Mouse (Mus musculus): ENCODE measurements around the gene Prrt2. TPM values are rescaled to one million over a fixed set of nuclear protein-coding genes. Genes with fewer than 3 reads are reported as not detected.
A peak's percentile ranks its signal among the peaks of the same experiment; 100 is the strongest.

Prrt2 gene
- polyA plus RNA-seq, 1 experiment from 2014 or later = 0.47 TPM

DNA sequence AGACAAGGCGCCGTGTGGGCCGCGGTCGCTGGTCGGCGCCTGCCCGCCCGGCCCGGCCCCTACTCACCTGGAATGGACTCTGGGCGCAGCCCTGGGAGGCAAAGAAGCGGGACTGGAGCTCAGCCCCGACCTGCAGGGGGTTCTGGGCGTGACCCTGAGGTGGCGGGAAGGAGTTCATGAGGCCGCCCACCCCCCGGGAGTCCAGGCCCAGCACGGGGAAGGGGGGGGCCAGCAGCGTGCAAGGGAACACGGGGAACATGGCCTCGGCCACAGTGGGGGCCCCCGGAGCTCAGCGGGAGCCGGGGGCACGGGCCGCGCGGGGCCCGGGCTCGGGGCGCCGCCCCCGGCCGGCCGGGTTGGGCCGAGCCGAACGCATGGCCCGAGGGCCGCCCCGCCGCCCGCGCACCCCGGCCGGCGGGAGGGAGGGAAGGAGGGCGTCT is 5.2 kb upstream of the Prrt2 start:
- Histone ChIP-seq H3K27ac (peak overlapping the region; percentile 98), H3K36me3 (peaks cover 77% of the 10 kb centered on the region), H3K4me3 (replicated peaks) (peak overlapping the region; percentile 97), H3K4me2 (peak overlapping the region; percentile 99), H3K9me3 (replicated peaks) (no peaks in the 10 kb centered on the region), H3K9ac (peak overlapping the region; percentile 99), H3K4me1 (replicated peaks) (peaks cover 81% of the 10 kb centered on the region), H3K27me3 (no peaks in the 10 kb centered on the region)
- peak; percentile 61 for DNase-seq
- 1% methylated on average over 28 of the region's 48 CpGs for WGBS (ENCODE audit: insufficient replicate concordance)
- ATAC-seq (ENCODE audit: low read depth) = peak; percentile 38

DNA sequence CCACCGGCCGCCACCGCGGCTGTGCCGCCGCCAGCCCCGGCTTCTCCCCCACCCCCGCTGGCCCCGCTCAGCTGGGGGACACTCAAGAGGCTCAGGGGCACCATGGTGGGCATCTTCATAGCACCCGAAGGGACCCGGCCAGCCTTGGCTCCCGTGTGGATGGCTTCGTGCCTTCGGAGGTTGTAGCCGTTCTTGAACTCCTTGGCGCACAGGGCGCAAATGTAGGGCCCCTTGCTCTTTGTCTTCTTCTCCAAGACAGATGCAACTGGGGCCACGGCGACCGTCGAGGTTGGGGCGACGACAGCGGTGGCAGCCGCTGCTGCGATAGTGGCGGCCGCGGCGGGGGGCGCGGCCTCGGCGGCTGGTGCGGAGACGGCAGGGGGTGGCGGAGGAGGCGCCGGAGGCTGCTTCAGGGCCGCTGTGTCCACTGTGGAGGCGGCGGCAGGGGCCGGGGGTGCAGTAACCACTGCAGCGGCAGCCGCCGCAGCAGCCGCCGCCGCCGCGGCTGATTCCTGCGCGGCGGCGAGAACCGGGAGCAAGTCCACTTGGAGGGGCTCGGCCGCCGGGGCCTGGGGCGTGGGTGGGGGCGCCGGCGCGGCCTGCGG is 4.6 kb upstream of the Prrt2 start:
- Histone ChIP-seq H3K4me3 (replicated peaks) (peak overlapping the region; percentile 97), H3K4me2 (peak overlapping the region; percentile 99), H3K27me3 (no peaks in the 10 kb centered on the region), H3K4me1 (replicated peaks) (peaks cover 81% of the 10 kb centered on the region), H3K9ac (peak overlapping the region; percentile 99), H3K36me3 (peaks cover 72% of the 10 kb centered on the region), H3K27ac (peak overlapping the region; percentile 98), H3K9me3 (replicated peaks) (no peaks in the 10 kb centered on the region)
- DNase-seq (peak; percentile 44), ATAC-seq (ENCODE audit: low read depth) (no peak)
- WGBS (ENCODE audit: insufficient replicate concordance) = 1% methylated on average over 63 of the region's 65 CpGs

DNA sequence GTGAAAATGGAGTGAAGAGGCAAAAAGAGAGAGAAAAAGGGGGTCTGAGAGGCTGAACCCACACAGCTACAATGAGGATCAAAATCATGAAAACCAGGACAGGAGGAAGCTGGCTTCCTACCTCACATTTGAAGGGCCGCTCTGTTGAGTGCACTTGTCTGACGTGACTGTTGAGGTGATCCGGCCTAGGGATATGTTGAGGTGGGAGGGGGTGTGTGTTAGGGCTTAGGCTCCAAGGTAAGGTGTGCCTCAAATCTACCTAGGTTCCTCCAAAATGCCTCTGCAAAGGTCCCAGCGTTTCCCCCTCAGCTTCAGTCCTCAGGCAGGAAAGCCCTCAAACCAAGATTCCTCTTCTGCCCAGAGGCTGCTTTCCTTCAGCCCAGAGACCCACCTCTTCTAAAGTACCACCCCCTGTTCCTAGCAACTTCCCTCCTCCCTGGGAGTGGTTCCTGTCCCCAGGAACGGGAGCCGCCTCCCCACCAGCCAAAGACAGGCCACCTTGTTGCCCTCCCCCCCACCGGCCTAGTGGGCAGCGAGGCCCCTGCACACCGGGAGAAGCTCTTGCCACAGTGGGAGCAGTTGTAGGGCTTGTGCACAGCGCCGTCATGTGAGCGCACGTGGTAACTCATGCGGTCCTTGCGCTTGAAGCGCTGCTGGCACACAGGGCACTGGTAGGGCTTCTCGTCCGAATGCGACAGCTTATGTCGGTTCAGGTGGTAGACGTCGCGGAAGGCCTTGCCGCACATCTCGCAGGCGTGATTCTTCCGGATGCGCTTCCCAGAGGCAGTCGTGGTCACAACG is 3.9 kb upstream of the Prrt2 start:
- Histone ChIP-seq H3K27ac (peak overlapping the region; percentile 98), H3K9ac (peak overlapping the region; percentile 99), H3K9me3 (replicated peaks) (no peaks in the 10 kb centered on the region), H3K27me3 (no peaks in the 10 kb centered on the region), H3K4me1 (replicated peaks) (peaks cover 81% of the 10 kb centered on the region), H3K4me2 (peak overlapping the region; percentile 99), H3K4me3 (replicated peaks) (peak overlapping the region; percentile 97), H3K36me3 (peaks cover 65% of the 10 kb centered on the region)
- under 1% methylated on average over 30 of the region's 30 CpGs for WGBS (ENCODE audit: insufficient replicate concordance)
- DNase-seq (peak; percentile 74), ATAC-seq (ENCODE audit: low read depth) (peak; percentile 35)

DNA sequence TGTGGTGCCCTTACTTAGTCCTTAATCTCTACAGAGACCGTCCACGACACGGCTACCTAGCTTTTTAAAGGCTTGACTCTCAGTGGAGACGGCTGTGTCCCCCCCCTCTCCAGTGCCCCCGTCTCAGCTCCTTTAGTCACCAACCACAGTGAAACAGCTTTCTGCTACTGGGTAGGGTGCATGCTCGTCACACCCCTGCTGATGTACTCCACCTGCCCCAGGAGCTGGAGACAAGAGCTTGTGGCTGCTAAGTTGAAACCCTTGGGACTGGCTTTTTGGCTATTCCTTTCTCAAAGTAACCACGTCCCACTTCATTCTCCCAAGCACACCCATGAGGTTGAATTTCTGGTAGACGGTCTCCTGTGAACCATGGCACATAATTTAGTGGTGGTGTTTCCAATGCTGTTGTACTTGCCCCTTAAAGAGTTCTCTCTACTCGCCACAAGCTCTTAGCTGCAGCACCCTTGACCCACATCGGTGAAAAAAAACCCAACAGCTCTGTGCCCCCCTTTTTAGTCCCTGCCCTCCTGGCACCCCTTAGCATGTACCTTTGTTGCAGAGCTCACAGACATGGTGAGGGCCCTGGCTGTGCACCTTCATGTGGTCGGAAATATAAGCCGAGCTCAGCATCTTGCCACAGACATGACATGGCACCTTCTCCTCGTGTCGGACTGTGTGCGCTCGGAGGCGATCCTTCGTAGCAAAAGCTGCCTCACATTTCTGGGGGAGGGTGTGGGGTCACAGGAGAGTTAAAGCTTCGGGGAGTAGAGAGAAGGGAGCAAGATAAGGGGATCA is 3.1 kb upstream of the Prrt2 start:
- peak overlapping the region; percentile 97 for H3K4me3 ChIP-seq (replicated peaks)
- H3K36me3 ChIP-seq = peaks cover 57% of the 10 kb centered on the region
- H3K9me3 ChIP-seq (replicated peaks) = no peaks in the 10 kb centered on the region
- DNase-seq (no peak), ATAC-seq (ENCODE audit: low read depth) (no peak)
- peak overlapping the region; percentile 99 for H3K4me2 ChIP-seq
- H3K9ac ChIP-seq = peak overlapping the region; percentile 99
- peak overlapping the region; percentile 98 for H3K27ac ChIP-seq
- WGBS (ENCODE audit: insufficient replicate concordance) = 16% methylated on average over 19 of the region's 19 CpGs
- H3K4me1 ChIP-seq (replicated peaks) = peaks cover 76% of the 10 kb centered on the region
- no peaks in the 10 kb centered on the region for H3K27me3 ChIP-seq

DNA sequence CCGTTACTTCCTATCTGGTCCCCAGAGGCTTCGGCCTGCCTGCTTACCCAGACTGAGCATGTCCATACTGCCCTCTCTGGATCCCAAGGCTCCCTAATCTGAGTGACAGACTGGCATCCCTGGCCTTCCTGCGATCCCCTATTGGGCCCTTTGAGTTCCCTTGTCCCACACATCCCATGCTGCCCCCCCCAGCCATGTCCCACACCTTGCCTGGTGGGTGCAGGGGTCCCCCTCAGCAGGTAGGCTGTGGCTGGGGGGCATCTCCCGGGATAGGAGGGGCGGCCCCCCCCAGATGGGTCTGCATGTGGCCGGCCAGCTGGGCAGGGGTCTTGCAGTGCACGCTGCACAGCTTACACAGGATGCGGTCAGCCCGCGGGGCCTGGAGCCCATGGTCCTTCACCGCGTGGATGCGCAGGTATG is 2.3 kb upstream of the Prrt2 start:
- peaks cover 48% of the 10 kb centered on the region for H3K36me3 ChIP-seq
- no peaks in the 10 kb centered on the region for H3K9me3 ChIP-seq (replicated peaks)
- DNase-seq (no peak), ATAC-seq (ENCODE audit: low read depth) (no peak)
- peaks cover 78% of the 10 kb centered on the region for H3K4me1 ChIP-seq (replicated peaks)
- peak overlapping the region; percentile 99 for H3K4me2 ChIP-seq
- peak overlapping the region; percentile 99 for H3K9ac ChIP-seq
- H3K27me3 ChIP-seq = no peaks in the 10 kb centered on the region
- H3K27ac ChIP-seq = peak overlapping the region; percentile 98
- peak overlapping the region; percentile 97 for H3K4me3 ChIP-seq (replicated peaks)
- WGBS (ENCODE audit: insufficient replicate concordance) = 72% methylated on average over 13 of the region's 13 CpGs

DNA sequence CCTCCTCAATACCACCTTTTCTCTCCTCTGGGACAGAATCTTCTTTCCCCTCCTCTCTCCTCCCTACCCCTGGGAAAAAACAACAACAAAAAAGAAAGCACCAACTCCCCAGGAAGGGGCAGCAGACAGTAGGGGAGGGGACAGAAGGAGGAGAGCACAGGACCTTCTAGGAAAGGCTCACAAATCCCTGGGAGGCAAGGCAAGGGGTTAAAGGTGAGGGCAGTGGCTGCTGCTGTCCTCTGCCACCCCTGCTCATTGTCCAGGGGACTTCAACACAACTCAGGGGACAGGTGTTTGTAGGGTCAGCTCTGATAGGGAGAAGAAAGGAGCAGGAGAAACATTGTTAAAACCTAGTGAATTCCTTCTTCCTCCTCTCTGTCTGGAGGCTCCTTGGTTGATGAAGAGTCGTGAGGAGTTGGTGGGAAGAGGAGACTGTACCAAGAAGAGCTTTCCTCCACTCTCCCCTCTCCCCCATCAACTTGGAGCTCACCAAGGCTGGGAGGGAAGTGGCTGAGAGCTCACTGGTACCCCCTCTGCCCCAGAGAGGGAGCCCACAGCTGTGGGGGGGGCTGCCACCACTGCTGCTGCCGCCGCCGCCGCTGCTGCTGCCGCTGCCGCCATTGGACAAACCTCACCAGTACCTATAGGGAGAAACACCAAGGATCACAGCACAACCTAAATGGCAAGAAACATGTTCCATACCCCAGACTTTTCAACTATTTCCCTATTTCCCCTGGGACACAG is 1.7 kb upstream of the Prrt2 start:
- ATAC-seq (ENCODE audit: low read depth) (no peak), DNase-seq (no peak)
- peak overlapping the region; percentile 98 for H3K27ac ChIP-seq
- peak overlapping the region; percentile 97 for H3K4me3 ChIP-seq (replicated peaks)
- H3K36me3 ChIP-seq = peaks cover 43% of the 10 kb centered on the region
- WGBS (ENCODE audit: insufficient replicate concordance) = 88% methylated on average over 7 of the region's 7 CpGs
- H3K27me3 ChIP-seq = no peaks in the 10 kb centered on the region
- peak overlapping the region; percentile 99 for H3K9ac ChIP-seq
- H3K4me2 ChIP-seq = peak overlapping the region; percentile 99
- H3K4me1 ChIP-seq (replicated peaks) = peaks cover 78% of the 10 kb centered on the region
- H3K9me3 ChIP-seq (replicated peaks) = no peaks in the 10 kb centered on the region

DNA sequence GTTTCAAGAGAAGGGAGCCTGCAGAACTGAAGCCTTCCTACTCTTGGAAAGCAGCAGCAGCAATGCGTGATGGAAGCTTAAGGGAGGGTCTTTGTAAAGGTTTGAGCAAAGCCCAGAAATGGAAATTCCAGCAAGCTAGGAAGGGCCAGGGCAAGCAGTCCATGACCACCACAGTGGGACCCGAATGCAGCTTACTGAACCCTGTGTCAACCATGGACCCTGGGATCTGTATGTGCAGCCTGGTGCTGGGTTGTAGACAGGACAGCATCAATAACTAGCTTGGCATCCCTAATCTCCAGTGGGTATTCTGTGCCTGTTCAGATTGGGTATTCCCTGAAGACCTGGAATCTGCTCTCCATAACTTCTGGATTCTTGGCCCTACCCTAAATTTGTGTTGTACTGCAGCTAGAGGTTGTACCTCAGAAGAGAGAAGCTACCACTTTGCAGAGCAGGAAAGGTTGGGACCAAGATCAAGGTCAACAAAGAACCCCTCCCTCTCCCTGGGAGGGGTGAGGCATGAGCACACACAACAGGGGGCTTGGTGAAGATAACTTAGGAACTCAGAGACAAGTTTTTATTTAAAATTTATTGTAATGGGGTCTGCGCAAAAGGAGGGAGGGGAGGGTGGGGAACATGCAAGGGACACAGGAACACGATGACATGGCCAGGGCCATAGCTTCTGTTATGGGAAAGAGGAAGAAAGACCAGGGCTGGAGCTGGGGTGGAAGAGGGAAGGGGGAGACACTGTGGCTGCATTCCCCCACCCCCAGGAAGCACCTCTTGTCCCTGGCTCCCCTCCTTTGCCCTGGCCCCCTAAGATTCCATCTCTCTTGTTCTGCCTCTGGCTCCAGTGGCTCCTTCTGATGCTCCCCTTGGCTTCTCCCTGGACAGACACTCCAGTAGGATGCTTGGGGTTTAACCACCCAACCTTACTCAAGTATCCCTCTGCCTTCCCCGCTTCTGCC is 834 bp upstream of the Prrt2 start:
- H3K27me3 ChIP-seq = no peaks in the 10 kb centered on the region
- DNase-seq = no peak
- H3K9ac ChIP-seq = peak overlapping the region; percentile 99
- peaks cover 41% of the 10 kb centered on the region for H3K36me3 ChIP-seq
- peak overlapping the region; percentile 99 for H3K4me2 ChIP-seq
- H3K4me1 ChIP-seq (replicated peaks) = peaks cover 79% of the 10 kb centered on the region
- peak overlapping the region; percentile 97 for H3K4me3 ChIP-seq (replicated peaks)
- H3K9me3 ChIP-seq (replicated peaks) = no peaks in the 10 kb centered on the region
- WGBS (ENCODE audit: insufficient replicate concordance) = 39% methylated on average over 5 of the region's 5 CpGs
- H3K27ac ChIP-seq = peak overlapping the region; percentile 58
- ATAC-seq (ENCODE audit: low read depth) = no peak

DNA sequence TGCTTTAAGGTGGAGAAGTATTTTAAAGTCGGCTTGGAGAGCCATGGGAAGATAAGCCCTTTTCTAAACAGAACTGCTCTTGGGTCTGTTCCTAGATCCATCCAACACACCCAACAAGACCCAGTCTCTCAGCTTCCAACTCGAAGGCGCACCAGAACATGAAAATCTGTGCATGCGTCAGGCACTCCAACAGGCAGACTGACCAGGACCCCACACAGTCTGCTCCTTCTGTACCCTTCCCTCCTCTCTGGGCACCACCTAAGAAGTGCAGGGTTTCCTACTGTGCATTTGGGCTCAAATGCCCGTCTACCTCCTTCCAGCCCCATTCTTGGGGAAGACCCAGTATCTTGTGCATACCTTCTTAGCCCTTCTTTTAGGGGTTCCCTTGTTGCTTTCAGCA is 520 bp downstream of the Prrt2 start:
- Histone ChIP-seq H3K4me2 (peak overlapping the region; percentile 99), H3K4me1 (replicated peaks) (peaks cover 85% of the 10 kb centered on the region), H3K27ac (peak overlapping the region; percentile 47; the same call in 1 of the 2 replicates), H3K9me3 (replicated peaks) (no peaks in the 10 kb centered on the region), H3K36me3 (peaks cover 43% of the 10 kb centered on the region), H3K9ac (peak overlapping the region; percentile 49), H3K27me3 (no peaks in the 10 kb centered on the region), H3K4me3 (replicated peaks) (peak overlapping the region; percentile 44)
- 65% methylated on average over 5 of the region's 5 CpGs for WGBS (ENCODE audit: insufficient replicate concordance)
- ATAC-seq (ENCODE audit: low read depth) (no peak), DNase-seq (no peak)

DNA sequence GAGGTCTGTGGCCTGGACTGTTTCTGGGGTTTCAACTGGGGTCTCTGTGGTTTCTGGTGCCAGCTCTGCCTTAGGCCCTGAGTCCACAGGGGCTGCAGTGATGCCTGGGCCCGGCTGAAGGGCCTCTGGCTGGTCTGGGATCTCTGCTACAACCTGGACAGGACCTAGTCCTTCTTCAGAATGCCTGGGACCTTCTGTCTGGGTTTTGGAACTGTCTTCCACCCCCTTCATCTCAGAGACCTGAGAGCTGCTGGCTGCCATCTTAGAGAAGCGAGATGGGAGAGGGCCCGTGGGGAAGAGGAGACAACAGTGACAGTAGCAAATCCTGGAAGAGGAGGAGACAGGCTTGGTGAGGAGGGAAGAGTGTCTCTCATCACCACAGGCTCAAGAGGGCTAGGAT is 980 bp downstream of the Prrt2 start:
- ATAC-seq (ENCODE audit: low read depth) = no peak
- H3K4me3 ChIP-seq (replicated peaks) = peak overlapping the region; percentile 44; the same call in 1 of the 2 replicates
- no peak overlapping the region for H3K9ac ChIP-seq
- DNase-seq = no peak
- peak overlapping the region; percentile 99 for H3K4me2 ChIP-seq
- H3K36me3 ChIP-seq = peaks cover 43% of the 10 kb centered on the region
- peak overlapping the region; percentile 32; the same call in 1 of the 2 replicates for H3K27ac ChIP-seq
- H3K4me1 ChIP-seq (replicated peaks) = peaks cover 85% of the 10 kb centered on the region
- H3K9me3 ChIP-seq (replicated peaks) = no peaks in the 10 kb centered on the region
- 50% methylated on average over 3 of the region's 3 CpGs for WGBS (ENCODE audit: insufficient replicate concordance)
- H3K27me3 ChIP-seq = no peaks in the 10 kb centered on the region

Data from liver, embryonic 13.5 days (tissue).